Mouse (Mus musculus): ENCODE results near the gene Olfr723. TPM values are rescaled to one million over a fixed set of nuclear protein-coding genes. Genes with fewer than 3 reads are reported as not detected.

Gene Olfr723
- total and polyA plus RNA-seq, 3 experiments, result not detected

GRCm38 (mm10) chr14:49901899-49902298 is 29.7 kb downstream of the Olfr723 start, which contains the start of gene Olfr722:
Gene Olfr722, minus strand, starts transcription at chr14:49901999.
- Histone ChIP-seq H3K27me3 (ENCODE audit: control insufficient read depth in 1 of 2, insufficient read depth in 2 of 2, low read length in 2 of 2) (no peaks in the 10 kb centered on the region), H3K79me2 (ENCODE audit: control insufficient read depth, insufficient read depth, low read length, poor library complexity) (no peaks in the 10 kb centered on the region), H3K4me3 (ENCODE audit: control insufficient read depth in 1 of 2, insufficient read depth in 1 of 2, low read depth in 2 of 2, low read length in 2 of 2) (no peak within 1 kb of the TSS), H3K9me3 (replicated peaks; ENCODE audit: insufficient read depth, low read length) (no peaks in the 10 kb centered on the region), H3K9ac (ENCODE audit: control insufficient read depth, low read depth, low read length, poor library complexity, severe bottlenecking) (no peak within 1 kb of the TSS), H3K36me3 (ENCODE audit: control insufficient read depth in 1 of 2, insufficient read depth in 2 of 2, low read length in 2 of 2) (no peaks in the 10 kb centered on the region), H3K27ac (ENCODE audit: control insufficient read depth, low read depth, low read length) (no peak within 1 kb of the TSS), H3K4me1 (ENCODE audit: control insufficient read depth in 1 of 2, insufficient read depth in 2 of 2, low read length in 2 of 2) (no peaks in the 10 kb centered on the region)
- no peak for DNase-seq (ENCODE audit: low read depth, low spot score)
- TF ChIP-seq GABPA (IDR thresholded peaks at IDR 0.05; ENCODE audit: low read depth, low read length) (no peak), POLR2AphosphoS2 (IDR thresholded peaks at IDR 0.05; ENCODE audit: low read length) (no peak), ZC3H11A (IDR thresholded peaks at IDR 0.05; ENCODE audit: low read depth, low read length) (no peak), ZMIZ1 (IDR thresholded peaks at IDR 0.05; ENCODE audit: low read depth, low read length) (no peak), RCOR1 (IDR thresholded peaks at IDR 0.05; ENCODE audit: low read depth, low read length) (no peak), NRF1 (IDR thresholded peaks at IDR 0.05; ENCODE audit: insufficient read depth, low read depth, low read length, poor library complexity, severe bottlenecking) (no peak), MYB (IDR thresholded peaks at IDR 0.05; ENCODE audit: low read depth, low read length) (no peak), NELFE (IDR thresholded peaks at IDR 0.05; ENCODE audit: low read depth, low read length) (no peak), POLR2AphosphoS5 (IDR thresholded peaks at IDR 0.05; ENCODE audit: borderline replicate concordance, low read depth, low read length) (no peak), TAL1 (IDR thresholded peaks at IDR 0.05; ENCODE audit: low read length) (no peak), POLR2A (IDR thresholded peaks at IDR 0.05; ENCODE audit: control insufficient read depth in 1 of 2, insufficient read depth in 1 of 2, low read depth in 1 of 2, low read length in 2 of 2, poor library complexity in 1 of 2) (no peak), KAT2A (conservative IDR thresholded peaks at IDR 0.05; ENCODE audit: low read depth, low read length) (no peak), GATA1 (IDR thresholded peaks at IDR 0.05; ENCODE audit: low read depth, low read length) (no peak), MAFK (IDR thresholded peaks at IDR 0.05; ENCODE audit: borderline replicate concordance, low read depth, low read length) (no peak), JUND (IDR thresholded peaks at IDR 0.05; ENCODE audit: low read depth, low read length) (no peak)

Other genes with a start within 250 kb of the Olfr723 start
- gene Armh4, start 148.4 kb downstream of the Olfr723 start, total RNA-seq (2012; rRNA removed), result not detected in 2 replicates
- gene Armh4, start 148.4 kb downstream of the Olfr723 start, polyA plus RNA-seq (2012; ENCODE audit: insufficient read depth in 1 of 2, insufficient read length in 2 of 2, low read depth in 1 of 2, low replicate concordance in 2 of 2, missing spikeins in 1 of 2), result not detected
- not detected in 2 replicates for gene Olfr722, start 29.8 kb downstream of the Olfr723 start, total RNA-seq (2012; rRNA removed)
- not detected for gene Olfr722, start 29.8 kb downstream of the Olfr723 start, polyA plus RNA-seq (2012; ENCODE audit: insufficient read depth in 1 of 2, insufficient read length in 2 of 2, low read depth in 1 of 2, low replicate concordance in 2 of 2, missing spikeins in 1 of 2)
- gene Olfr724, start 31.5 kb upstream of the Olfr723 start, total RNA-seq (2012; rRNA removed), result not detected in 2 replicates
- gene Olfr724, start 31.5 kb upstream of the Olfr723 start, polyA plus RNA-seq (2012; ENCODE audit: insufficient read depth in 1 of 2, insufficient read length in 2 of 2, low read depth in 1 of 2, low replicate concordance in 2 of 2, missing spikeins in 1 of 2), result not detected
- not detected in 2 replicates for gene Olfr725, start 108.6 kb upstream of the Olfr723 start, total RNA-seq (2012; rRNA removed)
- gene Olfr725, start 108.6 kb upstream of the Olfr723 start, polyA plus RNA-seq (2012; ENCODE audit: insufficient read depth in 1 of 2, insufficient read length in 2 of 2, low read depth in 1 of 2, low replicate concordance in 2 of 2, missing spikeins in 1 of 2), result not detected
- gene Olfr726, start 159.2 kb upstream of the Olfr723 start, total RNA-seq (2012; rRNA removed), result not detected in 2 replicates
- not detected for gene Olfr726, start 159.2 kb upstream of the Olfr723 start, polyA plus RNA-seq (2012; ENCODE audit: insufficient read depth in 1 of 2, insufficient read length in 2 of 2, low read depth in 1 of 2, low replicate concordance in 2 of 2, missing spikeins in 1 of 2)
- not detected in 2 replicates for gene Olfr727, start 191.4 kb upstream of the Olfr723 start, total RNA-seq (2012; rRNA removed)
- not detected for gene Olfr727, start 191.4 kb upstream of the Olfr723 start, polyA plus RNA-seq (2012; ENCODE audit: insufficient read depth in 1 of 2, insufficient read length in 2 of 2, low read depth in 1 of 2, low replicate concordance in 2 of 2, missing spikeins in 1 of 2)
- gene Olfr728, start 210.9 kb upstream of the Olfr723 start, total RNA-seq (2012; rRNA removed), result not detected in 2 replicates
- gene Olfr728, start 210.9 kb upstream of the Olfr723 start, polyA plus RNA-seq (2012; ENCODE audit: insufficient read depth in 1 of 2, insufficient read length in 2 of 2, low read depth in 1 of 2, low replicate concordance in 2 of 2, missing spikeins in 1 of 2), result not detected
- gene Olfr729, start 221.1 kb upstream of the Olfr723 start, total RNA-seq (2012; rRNA removed), result not detected in 2 replicates
- gene Olfr729, start 221.1 kb upstream of the Olfr723 start, polyA plus RNA-seq (2012; ENCODE audit: insufficient read depth in 1 of 2, insufficient read length in 2 of 2, low read depth in 1 of 2, low replicate concordance in 2 of 2, missing spikeins in 1 of 2), result under 1 TPM in 1 of 2 experiments, not detected in 1; 0.04 TPM